Mouse (Mus musculus) hindbrain, embryonic 11.5 days (tissue): ENCODE results near the gene Alg9. TPM values are rescaled to one million over a fixed set of nuclear protein-coding genes. Genes with fewer than 3 reads are reported as not detected.

ENCODE experiments used
- ATAC-seq: fragments of 200-750 bp; cut with Nextera tagmentation; 2 replicates; pipeline ENCODE4 v1.8.0; 2017; ENCODE audit warnings: mild to moderate bottlenecking, moderate TSS enrichment, moderate library complexity; ENCODE audit not compliant: low FRiP score
- DNase-seq: peaks from one replicate; pipeline ENCODE4 v3.0.0-alpha.2; 2015; ENCODE audit warnings: low spot score
- H3K27ac ChIP-seq: fragments of 300-500 bp; sonication (generic); 2 replicates; pipeline ENCODE4 v1.5.1; 2014; ENCODE audit warnings: mild to moderate bottlenecking, low read depth, low read length
- H3K27me3 ChIP-seq: fragments of 300-500 bp; sonication (generic); 2 replicates; pipeline ENCODE4 v1.6.1; 2014; ENCODE audit warnings: mild to moderate bottlenecking, low read length, moderate library complexity, mixed read lengths; ENCODE audit not compliant: control insufficient read depth, insufficient read depth
- H3K36me3 ChIP-seq: fragments of 300-500 bp; sonication (generic); 2 replicates; pipeline ENCODE4 v1.6.1; 2014; ENCODE audit warnings: mild to moderate bottlenecking, low read length, moderate library complexity, mixed read lengths; ENCODE audit not compliant: control insufficient read depth, insufficient read depth
- H3K4me1 ChIP-seq: fragments of 300-500 bp; sonication (generic); replicated peaks from 2 replicates; pipeline ENCODE4 v1.6.1; 2014; ENCODE audit warnings: low read length, mixed read lengths; ENCODE audit not compliant: control insufficient read depth, insufficient read depth
- H3K4me2 ChIP-seq: fragments of 300-500 bp; sonication (generic); replicated peaks from 2 replicates; pipeline ENCODE4 v1.6.1; 2014; ENCODE audit warnings: mild to moderate bottlenecking, low read depth, low read length
- H3K4me3 ChIP-seq: fragments of 300-500 bp; sonication (generic); 2 replicates; pipeline ENCODE4 v1.5.1; 2014; ENCODE audit warnings: low read depth, low read length
- H3K9ac ChIP-seq: fragments of 300-500 bp; sonication (generic); 2 replicates; pipeline ENCODE4 v1.6.1; 2014; ENCODE audit warnings: low read depth, low read length
- H3K9me3 ChIP-seq: fragments of 300-500 bp; sonication (generic); 2 replicates; pipeline ENCODE4 v1.6.1; 2016; ENCODE audit warnings: low read length; ENCODE audit not compliant: control insufficient read depth
- WGBS: fragments of 180-500 bp; shearing (Covaris S2); extraction: QIAGEN DNeasy Blood & Tissue Kit; methylation state at CpG from one replicate; pipeline ENCODE4 v1.1.7; 2014; 5-methylcytosine and 5-hydroxymethylcytosine counted together
- polyA plus RNA-seq: library from polyadenylated mRNA; unstranded; fragments of >200 nt; fragmentation: Nextera tagmentation; extraction: Ambion mirVana; gene quantifications from 2 replicates; pipeline ENCODE4 v1.2.1, GENCODE M21; 2014

Alg9 gene
- polyA plus RNA-seq, 1 experiment from 2014 or later, result 39.3 TPM

DNA sequence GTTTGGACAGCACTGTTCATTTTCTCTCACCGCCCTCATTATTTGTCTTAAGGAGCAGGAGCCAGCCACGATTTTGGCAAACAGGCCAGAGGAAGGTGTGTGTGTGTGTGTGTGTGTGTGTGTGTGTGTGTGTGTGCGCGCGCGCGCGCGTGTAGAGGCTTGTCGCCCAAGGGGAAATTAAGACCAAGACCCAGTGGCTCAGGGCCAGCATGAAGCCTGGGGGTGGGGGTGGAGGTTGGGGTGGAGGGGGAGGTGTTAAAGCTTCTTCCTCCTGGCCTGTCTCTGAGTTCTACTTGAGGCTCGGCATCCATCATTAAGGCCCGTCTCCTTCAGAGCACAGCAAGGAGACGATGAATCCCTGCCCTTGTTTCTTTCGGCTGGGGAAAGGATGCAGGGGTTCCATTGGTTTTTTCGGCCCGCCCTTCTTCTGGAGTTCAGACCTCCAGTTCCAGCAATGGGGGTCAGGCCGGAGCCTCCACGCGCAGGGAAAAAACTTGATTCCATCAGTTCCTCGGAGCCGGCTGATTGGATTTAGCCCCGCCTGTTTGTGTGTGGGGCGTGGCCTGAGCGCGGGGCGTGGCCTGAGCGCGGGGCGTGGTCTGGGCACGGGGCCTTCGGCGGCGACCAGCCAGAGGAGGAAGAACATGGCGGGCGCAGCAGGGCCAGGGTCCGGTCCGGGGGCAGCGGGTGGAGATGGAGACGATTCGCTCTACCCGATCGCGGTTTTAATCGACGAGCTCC is 81.7 kb downstream of the Alg9 start:
- Histone ChIP-seq H3K4me1 (no peaks in the 10 kb centered on the region), H3K9ac (peak overlapping the region; percentile 75), H3K4me2 (peak overlapping the region; percentile 24), H3K9me3 (no peaks in the 10 kb centered on the region), H3K36me3 (no peaks in the 10 kb centered on the region), H3K27ac (peak overlapping the region; percentile 75), H3K4me3 (peak overlapping the region; percentile 93), H3K27me3 (no peaks in the 10 kb centered on the region)
- WGBS, result 1% methylated on average over 44 of the region's 45 CpGs
- DNase-seq (peak; percentile 95), ATAC-seq (peak; percentile 93)

DNA sequence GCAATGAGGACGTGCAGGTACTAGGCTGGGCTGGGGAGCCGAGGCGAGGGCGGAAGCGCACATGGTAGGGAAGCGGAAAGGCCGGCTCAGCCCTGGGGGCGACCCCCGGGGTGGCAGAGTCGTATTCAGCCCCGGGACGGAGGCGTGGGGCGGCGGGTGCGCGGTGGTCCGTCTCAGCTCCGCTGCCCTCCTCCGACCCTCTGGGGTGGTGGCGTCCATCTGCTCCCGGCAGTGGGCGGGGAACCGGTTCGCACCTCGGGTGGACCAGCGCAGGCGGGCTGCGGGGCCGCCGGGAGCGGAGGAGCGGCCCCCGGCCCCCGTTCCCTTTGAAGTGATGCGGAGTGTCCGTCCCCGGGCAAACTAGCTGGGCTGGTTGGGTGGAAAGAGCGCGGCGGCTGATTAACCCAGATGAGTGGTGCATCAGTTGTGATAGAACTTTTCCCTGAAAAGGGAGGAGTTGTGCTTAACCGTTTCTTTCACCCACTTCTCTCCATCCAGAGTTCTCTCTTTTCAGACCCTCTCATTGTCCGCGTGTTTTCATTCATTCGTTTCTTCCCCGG is 82.3 kb downstream of the Alg9 start:
- Histone ChIP-seq H3K36me3 (0 out of 2 replicates have a peak, but pooled peaks cover 3% of the 10 kb centered on the region), H3K4me1 (no peaks in the 10 kb centered on the region), H3K4me3 (peak overlapping the region; percentile 93), H3K9me3 (no peaks in the 10 kb centered on the region), H3K27me3 (no peaks in the 10 kb centered on the region), H3K9ac (peak overlapping the region; percentile 75), H3K27ac (peak overlapping the region; percentile 75), H3K4me2 (peak overlapping the region; percentile 24)
- under 1% methylated on average over 45 of the region's 46 CpGs for WGBS
- peak; percentile 84 for ATAC-seq
- no peak for DNase-seq

DNA sequence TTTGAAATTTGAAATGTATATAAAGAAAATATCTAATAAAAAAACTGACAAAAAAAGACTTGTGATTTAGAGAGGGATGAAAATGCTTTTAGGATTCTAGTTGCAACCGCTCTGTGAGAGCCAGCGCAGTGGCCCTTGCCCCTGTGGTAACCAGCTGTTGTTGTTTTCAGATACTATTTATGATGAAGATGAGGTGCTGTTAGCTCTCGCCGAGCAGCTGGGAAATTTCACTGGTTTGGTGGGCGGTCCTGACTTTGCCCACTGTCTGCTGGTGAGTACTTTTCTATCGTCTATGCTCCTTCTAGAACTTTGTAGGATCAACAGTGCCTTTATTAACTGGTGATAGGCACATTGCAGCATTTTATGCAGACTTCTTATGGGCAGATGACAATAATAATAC is 83.9 kb downstream of the Alg9 start:
- H3K9ac ChIP-seq, result no peak overlapping the region
- H3K4me2 ChIP-seq, result no peak overlapping the region
- DNase-seq, result no peak
- WGBS, result 93% methylated on average over 6 of the region's 6 CpGs
- no peak overlapping the region for H3K4me3 ChIP-seq
- no peaks in the 10 kb centered on the region for H3K27me3 ChIP-seq
- no peak overlapping the region for H3K27ac ChIP-seq
- no peaks in the 10 kb centered on the region for H3K9me3 ChIP-seq
- no peak for ATAC-seq
- H3K4me1 ChIP-seq, result no peaks in the 10 kb centered on the region
- 0 out of 2 replicates have a peak, but pooled peaks cover 3% of the 10 kb centered on the region for H3K36me3 ChIP-seq

DNA sequence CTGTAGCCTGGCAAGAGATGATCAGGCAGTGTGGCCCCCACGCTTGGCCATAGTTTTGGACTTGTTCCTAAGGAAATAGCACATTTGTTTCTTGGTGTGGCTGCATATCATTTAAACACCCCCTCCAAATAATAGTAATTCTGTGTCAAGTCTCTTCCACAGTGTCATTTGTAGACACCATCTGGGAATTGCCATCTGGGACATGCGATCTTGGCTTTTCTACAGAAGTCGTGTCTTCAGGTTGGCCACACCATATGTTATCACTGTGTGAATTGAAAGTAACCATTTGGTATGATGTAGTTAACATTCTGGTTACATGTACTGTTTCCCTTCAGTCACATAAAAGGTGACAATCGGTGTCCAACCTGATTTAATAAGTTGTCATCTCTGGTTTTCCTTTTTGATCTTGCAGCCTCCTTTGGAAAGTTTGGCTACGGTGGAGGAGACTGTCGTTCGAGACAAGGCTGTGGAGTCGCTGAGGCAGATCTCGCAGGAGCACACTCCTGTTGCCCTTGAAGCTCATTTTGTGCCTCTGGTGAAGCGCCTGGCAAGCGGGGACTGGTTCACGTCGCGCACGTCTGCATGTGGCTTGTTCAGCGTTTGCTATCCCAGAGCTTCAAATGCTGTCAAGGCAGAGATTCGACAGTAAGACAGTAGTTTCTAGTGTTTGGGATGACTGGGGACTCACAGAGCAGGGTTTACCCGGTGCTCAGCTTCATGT is 86.5 kb downstream of the Alg9 start:
- Histone ChIP-seq H3K4me1 (no peaks in the 10 kb centered on the region), H3K4me3 (no peak overlapping the region), H3K27ac (no peak overlapping the region), H3K27me3 (no peaks in the 10 kb centered on the region), H3K9ac (no peak overlapping the region), H3K36me3 (0 out of 2 replicates have a peak, but pooled peaks cover 3% of the 10 kb centered on the region), H3K4me2 (no peak overlapping the region), H3K9me3 (no peaks in the 10 kb centered on the region)
- no peak for DNase-seq
- no peak for ATAC-seq
- WGBS, result 95% methylated on average over 18 of the region's 18 CpGs

DNA sequence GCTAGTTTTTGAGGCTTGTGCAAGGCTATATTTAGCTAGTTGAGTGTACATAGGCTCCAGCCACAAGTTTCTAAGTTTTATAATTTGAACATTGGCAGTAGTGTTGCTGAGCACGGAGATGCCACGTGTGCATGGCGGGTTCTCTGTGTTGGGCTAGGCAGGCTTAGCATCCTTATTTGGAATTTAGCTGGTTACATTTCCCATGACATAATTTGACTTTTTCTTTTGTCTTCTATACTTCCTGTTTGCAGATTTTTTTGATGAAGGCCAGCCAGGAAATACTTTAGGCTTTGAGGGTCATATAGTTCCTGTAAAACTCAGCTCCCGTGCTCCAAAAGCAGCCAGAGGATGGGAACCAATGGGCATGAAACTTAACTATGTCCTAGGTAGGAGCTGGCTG is 89.0 kb downstream of the Alg9 start:
- Histone ChIP-seq H3K27me3 (no peaks in the 10 kb centered on the region), H3K4me1 (no peaks in the 10 kb centered on the region), H3K9me3 (no peaks in the 10 kb centered on the region), H3K9ac (no peak overlapping the region), H3K27ac (no peak overlapping the region), H3K4me3 (no peak overlapping the region), H3K36me3 (0 out of 2 replicates have a peak, but pooled peaks cover 6% of the 10 kb centered on the region), H3K4me2 (no peak overlapping the region)
- no peak for DNase-seq
- whole genome bisulfite sequencing, result 95% methylated on average over 4 of the region's 4 CpGs
- ATAC-seq, result no peak

DNA sequence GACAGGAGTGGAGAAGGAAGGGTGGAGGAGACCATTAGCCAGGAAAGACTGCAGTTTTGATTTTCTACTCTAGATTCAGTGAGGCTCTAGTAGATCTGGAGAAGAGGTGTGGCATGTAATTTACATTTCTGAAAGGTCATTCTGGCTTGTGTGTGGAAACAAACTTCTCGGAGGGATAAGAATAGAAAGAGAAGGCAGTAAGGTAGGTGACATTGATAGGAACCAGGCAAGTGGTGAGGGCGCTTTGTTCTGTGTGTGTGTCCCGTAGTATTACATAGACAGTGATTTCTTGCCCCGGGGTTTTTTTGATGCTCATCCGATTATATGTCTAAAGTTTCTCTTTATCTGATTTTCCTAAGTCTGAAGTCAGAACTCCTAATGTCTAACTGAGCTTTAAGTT is 90.1 kb downstream of the Alg9 start:
- Histone ChIP-seq H3K27me3 (no peaks in the 10 kb centered on the region), H3K9ac (no peak overlapping the region), H3K27ac (no peak overlapping the region), H3K36me3 (0 out of 2 replicates have a peak, but pooled peaks cover 8% of the 10 kb centered on the region), H3K9me3 (no peaks in the 10 kb centered on the region), H3K4me3 (no peak overlapping the region), H3K4me2 (no peak overlapping the region), H3K4me1 (no peaks in the 10 kb centered on the region)
- DNase-seq, result no peak
- 90% methylated on average over 5 of the region's 5 CpGs for WGBS
- ATAC-seq, result no peak

DNA sequence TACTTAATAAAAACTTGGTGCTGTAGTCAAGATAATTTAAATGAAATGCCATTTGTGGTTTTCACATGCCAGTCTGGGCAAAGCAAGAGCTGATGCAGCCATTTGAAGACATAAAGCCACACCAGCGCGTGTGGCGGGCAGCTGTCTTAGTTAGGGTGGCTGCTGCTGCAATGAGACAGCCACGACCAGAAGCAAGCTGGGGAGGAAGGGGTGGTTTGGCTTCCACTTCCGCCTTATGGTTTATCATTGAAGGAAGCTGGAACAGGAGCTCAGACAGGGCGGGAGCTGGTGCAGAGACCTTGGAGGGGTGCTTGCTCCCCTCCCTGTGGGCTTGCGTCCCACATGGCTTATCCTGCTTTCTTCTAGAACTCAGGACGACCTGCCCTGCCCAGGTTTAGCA is 91.0 kb downstream of the Alg9 start:
- no peaks in the 10 kb centered on the region for H3K9me3 ChIP-seq
- H3K9ac ChIP-seq, result no peak overlapping the region
- ATAC-seq (no peak), DNase-seq (no peak)
- 0 out of 2 replicates have a peak, but pooled peaks cover 10% of the 10 kb centered on the region for H3K36me3 ChIP-seq
- 88% methylated on average over 8 of the region's 8 CpGs for WGBS
- H3K4me3 ChIP-seq, result no peak overlapping the region
- H3K4me1 ChIP-seq, result no peaks in the 10 kb centered on the region
- H3K4me2 ChIP-seq, result no peak overlapping the region
- no peak overlapping the region for H3K27ac ChIP-seq
- H3K27me3 ChIP-seq, result no peaks in the 10 kb centered on the region

DNA sequence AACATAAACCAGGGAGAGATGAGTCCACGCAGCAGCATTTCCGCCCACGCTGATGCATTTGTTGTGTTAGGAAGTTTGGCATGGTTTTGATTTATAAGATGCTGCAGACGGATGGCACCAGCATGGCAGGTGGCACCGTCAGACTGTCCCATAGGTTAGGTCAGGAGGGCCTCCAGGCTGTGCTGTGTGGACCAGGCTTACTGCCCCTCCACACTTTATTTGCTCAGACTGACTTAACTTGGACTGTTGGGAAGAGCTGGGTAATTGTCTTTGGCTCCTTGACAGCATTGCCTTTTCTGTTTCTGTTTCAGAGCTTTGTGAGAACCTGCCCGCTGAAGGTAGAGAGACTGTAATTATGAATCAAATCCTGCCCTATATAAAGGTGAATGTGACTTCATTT is 92.2 kb downstream of the Alg9 start:
- Histone ChIP-seq H3K4me1 (no peaks in the 10 kb centered on the region), H3K36me3 (0 out of 2 replicates have a peak, but pooled peaks cover 8% of the 10 kb centered on the region), H3K4me3 (no peak overlapping the region), H3K27ac (no peak overlapping the region), H3K9me3 (no peaks in the 10 kb centered on the region), H3K9ac (no peak overlapping the region), H3K4me2 (no peak overlapping the region), H3K27me3 (no peaks in the 10 kb centered on the region)
- no peak for ATAC-seq
- DNase-seq, result no peak
- 96% methylated on average over 6 of the region's 6 CpGs for WGBS
